Mouse (Mus musculus): ENCODE results near the gene Sbno2.

The Sbno2 gene

GRCm38 (mm10) chr10:80014484-80015290 is 90.7 kb downstream of the Sbno2 start:
- DNase-seq: no peak

GRCm38 (mm10) chr10:80013609-80014008 is 91.8 kb downstream of the Sbno2 start:
- no peak for DNase-seq

GRCm38 (mm10) chr10:80011740-80012139 is 93.6 kb downstream of the Sbno2 start:
- no peak for DNase-seq

Measured in thymus, adult 18-20 months (tissue).